Mouse (Mus musculus): Measurements from ENCODE around the gene Ube2v1. TPM values are rescaled to one million over a fixed set of nuclear protein-coding genes. Genes with fewer than 3 reads are reported as not detected.
"Not testable (repeated sequence)": the region's sequence is repeated elsewhere in the genome, so short reads cannot be mapped to it uniquely, and the experiment has no call there.

Gene Ube2v1
- total RNA-seq, 2 experiments from 2014 or later: 217 TPM

DNA sequence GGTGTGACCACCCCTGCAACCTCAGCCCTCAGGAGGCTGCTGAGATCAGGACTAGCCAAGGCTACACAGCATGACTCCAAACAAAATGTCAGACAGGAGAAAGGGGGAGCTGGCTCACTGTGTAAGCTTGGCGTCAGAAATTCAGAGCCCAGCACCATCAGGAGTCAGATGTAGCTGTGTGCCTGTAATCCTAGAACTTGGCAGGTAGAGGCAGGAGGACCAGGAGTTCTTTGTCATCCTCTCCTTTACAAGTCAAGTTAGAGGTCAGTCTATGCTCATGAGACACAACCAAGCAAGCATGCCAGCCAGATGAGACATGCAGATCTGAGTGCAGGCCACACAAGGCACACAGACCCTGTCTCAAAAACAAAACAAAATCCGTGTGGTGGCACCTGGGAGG lies 6.2 kb downstream of the Ube2v1 start:
- no peak for DNase-seq
- intact Hi-C loops (cut with DNase I): no loop called here

DNA sequence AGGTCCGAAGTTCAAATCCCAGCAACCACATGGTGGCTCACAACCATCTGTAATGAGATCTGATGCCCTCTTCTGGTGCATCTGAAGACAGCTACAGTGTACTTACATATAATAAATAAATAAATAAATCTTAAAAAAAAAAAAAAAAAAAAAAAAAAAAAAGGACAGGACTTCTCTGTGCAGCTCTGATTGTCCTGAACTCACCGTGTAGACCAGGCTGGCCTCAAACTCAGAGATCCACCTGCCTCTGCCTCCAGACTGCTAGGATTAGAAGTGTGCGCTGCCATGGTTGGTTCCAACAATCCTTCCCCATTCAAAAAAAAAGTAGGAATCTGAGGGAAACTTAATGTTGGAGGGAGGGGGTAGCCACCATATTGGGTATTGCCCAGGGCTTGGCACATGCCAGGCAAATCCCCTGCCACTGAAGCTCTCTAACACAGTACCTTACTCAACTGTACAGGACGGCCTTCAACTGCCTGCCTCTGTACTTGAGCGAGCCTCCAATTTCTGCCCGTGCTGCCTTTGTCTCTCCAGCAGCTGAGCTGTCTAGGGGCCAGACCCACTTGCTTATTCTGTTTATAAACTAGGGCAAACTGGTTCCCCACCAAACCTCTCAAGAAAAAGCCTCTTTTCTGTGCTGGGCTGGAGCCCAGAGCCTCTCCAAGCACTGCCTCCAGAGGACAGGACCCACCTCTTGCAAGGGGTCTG lies 7.4 kb downstream of the Ube2v1 start:
- DNase-seq: no peak
- intact Hi-C loops (cut with DNase I): no loop called here

DNA sequence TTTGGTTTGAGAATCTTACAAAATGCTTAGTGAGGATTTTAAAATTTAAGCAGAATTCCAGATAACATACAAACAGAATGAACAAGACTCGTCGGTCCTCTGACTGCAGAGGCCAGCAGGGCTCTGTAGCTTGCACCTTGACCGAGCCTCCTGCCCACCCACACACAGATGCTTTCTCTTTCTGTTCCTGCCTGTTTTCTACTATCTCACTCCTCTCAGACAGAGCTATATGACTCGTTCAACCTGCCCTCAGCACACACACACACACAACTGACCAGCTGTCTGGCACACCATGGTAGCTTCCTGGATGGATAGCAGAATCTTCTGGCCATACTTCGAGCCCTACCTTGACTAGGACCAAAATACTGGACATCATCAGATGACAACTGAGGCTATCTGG lies 8.9 kb downstream of the Ube2v1 start:
- intact Hi-C loops (cut with DNase I): no loop called here
- no peak for DNase-seq

DNA sequence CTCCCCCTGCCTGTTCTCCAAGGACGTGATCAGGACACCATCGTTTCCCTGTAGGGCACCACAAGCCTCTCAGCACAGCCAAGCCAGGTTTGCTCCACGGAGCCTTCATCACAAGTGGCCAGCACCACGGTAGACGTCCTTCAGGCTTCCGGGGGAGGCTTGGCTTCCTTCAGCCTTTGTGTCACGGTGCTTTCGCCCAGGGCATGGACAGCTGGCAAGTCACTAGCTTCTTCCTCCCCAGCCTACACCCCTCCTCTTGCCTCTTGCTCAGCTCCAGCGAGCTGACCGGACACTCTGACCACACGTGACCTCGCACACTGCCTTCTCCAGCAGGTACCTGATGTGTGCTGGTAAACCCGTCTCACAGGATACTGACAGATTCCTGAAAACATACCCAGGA lies 9.5 kb downstream of the Ube2v1 start:
- no peak for DNase-seq
- intact Hi-C loops (cut with DNase I): no loop called here

DNA sequence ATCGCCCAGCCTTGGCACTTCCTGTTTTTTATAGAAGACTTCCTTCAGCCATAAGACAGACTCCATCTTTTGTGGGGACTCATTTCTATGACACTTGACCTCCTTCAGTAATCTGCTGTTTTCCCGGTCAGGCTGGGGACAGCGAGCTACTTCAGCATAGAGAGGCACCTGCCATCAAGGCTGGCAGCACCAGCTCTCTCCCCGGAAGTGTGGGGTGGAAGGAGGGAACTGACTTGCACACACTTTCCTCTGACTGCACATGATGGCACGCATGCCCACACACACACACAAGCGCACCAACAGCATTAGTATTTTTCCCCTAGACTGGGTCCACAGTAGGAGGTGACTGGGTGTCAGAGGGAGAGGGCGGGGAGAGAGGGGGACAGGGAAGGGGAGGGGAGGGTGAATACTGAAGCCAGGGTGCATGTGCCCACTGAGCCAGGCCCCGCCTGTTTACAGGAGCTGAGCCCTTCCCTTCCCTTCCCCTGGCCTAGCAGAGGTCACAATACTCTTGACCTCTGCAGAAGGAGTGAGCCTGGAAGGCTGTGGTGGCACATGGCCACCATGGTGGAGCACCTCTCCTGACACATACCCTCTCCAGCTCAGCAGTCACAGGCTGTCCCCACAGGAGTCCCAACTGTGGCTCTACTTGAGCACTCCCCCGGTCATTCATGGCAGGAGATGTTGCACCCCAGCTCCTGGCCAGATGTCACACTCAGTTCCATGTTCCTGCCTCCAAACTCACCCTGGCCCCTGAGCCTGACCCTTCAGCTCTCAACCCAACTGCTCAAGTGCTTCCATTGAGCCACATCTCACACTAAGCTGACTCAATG lies 10.4 kb downstream of the Ube2v1 start:
- no peak for DNase-seq
- intact Hi-C loops (cut with DNase I): no loop called here

DNA sequence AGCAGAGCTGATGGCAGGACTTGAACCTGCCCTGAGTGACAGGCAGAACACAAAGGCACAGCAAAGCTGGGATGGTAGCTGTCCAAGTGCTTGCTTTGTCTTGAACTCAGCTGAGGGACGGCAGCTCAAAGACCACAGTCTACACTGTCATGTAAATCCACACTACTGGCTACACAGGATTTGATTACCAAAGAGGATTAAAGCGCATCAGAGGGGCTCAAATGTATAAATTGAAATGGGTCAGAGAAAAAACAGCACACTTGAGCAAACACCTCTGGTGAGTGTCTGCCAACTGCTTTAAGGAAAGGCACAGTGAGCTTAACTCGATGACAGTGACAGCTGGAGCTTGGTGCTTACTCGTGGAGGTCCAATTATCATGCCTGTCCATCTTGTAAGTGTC lies 14.4 kb downstream of the Ube2v1 start:
- DNase-seq: no peak
- intact Hi-C loops (cut with DNase I): no loop called here

DNA sequence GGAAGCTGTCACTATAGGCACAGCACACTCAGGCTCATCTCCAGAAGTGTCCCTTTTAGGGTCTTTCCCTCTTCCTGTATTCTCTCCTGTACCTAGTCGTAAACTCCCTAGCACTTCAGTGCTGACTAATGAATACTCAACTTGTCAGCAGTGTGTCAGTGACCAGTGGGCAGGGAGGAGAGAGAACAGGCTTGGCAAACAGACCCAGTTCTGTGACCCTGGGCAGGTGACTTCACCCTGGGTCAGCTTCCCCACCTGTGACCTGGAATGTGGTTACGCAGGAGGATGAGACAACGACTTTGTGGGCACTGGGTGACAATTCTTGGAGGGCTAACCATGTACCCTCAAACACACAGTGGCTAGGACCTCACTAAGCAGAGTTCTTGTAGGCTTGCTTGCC lies 14.9 kb downstream of the Ube2v1 start:
- DNase-seq: no peak
- intact Hi-C loops (cut with DNase I): no loop called here

DNA sequence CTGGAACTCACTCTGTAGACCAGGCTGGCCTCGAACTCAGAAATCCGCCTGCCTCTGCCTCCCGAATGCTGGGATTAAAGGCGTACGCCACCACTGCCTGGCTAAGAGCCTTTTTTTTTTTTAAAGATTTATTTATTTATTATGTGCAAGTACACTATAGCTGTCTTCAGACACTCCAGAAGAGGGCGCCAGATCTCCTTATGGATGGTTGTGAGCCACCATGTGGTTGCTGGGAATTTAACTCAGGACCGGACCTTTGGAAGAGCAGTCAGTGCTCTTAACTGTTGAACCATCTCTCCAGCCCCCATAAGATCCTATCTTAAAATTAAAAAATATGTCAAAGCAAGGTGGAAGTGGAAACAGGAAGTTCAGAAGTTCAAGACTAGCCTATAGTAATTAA lies 18.6 kb downstream of the Ube2v1 start:
- intact Hi-C loops (cut with DNase I): not testable (repeated sequence)

DNA sequence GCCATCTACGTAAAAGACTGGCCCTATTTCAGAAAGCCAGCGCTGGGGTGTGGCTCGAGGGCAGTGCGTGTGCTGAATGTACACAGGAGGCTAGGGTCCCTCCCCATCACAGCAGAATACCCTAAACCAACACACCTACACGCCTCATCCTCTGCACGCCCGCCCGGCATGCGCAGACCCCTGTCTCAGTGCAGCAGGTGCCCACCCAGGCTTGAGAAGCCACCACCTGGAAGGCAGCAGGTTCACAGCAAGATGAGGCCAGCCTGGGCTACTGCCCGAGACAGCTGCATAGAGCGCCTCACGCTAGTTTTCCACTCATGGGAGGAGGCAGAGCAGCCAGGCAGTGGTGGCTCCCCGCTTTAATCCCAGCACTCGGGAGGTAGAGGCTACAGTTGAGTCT lies 19.8 kb downstream of the Ube2v1 start:
- intact Hi-C loops (cut with DNase I): no loop called here
- DNase-seq: no peak

More for the DNA sequence above, 18.6 kb downstream of the Ube2v1 start:
- DNase-seq: not testable (repeated sequence)

DNA sequence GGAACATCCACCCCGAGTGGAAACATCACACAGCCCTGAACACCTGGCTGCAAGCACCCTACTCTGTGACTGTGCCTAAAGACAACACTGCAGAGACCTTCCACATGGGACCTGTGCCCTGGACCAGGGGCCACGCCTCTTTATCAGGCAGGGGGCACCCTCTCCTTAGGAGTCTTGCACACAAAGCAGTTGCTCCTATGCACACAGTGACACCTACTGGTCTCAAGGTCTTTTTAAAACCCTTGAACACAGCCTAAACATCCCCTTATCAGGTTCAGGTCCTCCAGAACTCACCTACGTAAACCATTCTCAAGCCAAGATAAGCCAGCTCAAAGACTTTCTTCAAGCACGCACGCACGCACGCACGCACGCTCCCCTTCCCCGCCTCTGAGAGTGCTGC lies 20.6 kb downstream of the Ube2v1 start:
- no peak for DNase-seq
- intact Hi-C loops (cut with DNase I): no loop called here

DNA sequence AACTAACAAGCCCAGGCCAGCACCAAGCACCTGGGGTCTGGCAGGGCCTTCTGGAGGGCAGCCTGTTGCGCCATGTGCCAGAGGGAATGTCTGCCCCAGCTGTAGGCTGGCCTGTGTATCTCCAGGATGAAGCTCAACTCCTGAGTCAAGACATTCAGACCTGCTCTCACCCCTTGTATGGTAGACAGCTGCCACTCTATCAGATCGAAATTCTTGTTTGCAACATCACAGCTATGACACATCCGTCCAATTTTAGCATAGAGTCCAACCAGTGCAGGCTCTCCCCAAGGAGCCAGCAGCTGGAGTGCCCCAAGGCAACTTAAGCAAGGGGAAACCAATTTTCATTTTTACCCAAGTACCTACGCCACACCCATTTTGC lies 25.2 kb downstream of the Ube2v1 start:
- intact Hi-C loops (cut with DNase I): loop anchor here (5.0 kb wide), 1 partner anchor 69 kb away; the partner anchor contains the start of gene Snai1
- no peak for DNase-seq

DNA sequence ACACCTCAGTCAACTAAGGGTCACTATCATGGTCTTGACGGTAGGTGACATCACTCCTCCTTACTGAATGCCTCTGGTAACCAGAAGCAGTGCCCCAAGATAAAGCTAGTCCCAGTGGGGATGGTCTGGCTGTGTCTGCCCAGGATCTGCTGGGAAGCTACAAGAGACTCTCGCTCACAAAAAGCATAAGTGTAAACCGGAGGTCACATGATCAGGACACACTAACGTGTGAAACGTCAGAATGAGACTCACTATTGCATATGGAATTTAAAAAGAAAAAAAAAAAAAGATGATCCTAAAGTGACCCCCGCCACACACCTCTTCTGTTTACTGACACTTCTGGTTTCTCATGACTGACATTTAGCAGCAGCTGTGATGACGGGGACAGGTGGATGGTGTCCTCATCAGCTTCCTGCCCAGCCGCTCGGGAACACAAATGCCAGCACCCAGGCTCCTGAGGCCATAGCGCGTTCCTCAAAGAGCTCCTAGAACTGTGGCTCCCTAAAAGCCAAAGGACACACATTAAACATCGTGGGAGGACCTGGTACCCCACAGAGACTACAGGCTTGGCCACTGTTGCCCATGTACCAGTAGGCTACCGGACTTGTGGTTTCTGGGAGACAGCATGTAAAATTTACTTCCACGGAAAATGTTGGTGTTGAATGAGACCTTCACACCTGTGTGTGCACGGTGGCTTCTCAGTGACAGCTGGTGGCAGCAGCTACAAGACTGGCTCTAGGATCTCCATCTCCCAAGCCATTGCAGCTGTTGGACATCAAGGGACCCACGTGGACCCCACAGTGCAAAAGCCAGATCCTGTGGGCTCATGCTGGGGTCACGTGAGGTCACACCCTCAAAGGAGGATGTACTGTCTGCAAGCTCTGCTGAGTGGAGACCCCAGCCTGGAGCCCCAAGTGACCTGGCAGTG lies 25.8 kb downstream of the Ube2v1 start:
- no peak for DNase-seq
- intact Hi-C loops (cut with DNase I): loop anchor here (5.0 kb wide), 1 partner anchor 69 kb away; the partner anchor contains the start of gene Snai1

DNA sequence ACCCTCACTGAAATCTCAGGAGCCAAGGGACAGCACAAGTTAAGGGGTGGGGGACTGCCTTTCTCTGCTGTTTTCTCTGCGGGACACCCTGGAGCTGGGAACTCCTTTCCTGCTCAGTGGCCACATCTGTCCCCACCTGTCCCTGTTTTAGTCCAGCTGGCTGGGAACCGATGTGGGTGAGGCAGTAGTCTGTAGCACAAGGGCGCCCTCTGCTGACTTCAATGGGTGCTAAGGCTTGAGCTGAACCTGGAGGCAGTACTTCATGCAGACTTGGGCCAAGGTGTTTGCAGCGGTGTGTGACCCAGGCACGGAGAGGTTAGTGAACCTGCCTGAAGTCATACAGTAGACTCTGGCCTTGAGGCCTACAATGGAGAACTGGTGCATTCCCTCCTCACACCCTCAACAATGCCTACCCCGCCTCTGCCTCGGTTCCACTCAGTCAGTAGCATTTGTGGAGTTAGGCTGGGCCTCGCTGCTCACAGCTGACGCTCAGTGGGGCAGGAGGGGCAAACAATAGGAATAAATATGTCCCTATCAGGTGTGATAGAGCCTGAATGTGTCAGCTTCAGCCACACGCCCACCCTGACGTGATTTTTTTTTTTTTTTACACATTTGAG lies 26.6 kb downstream of the Ube2v1 start:
- DNase-seq: peak; percentile 89
- intact Hi-C loops (cut with DNase I): loop anchor here (5.0 kb wide), 1 partner anchor 68 kb away; the partner anchor contains the start of gene Snai1

DNA sequence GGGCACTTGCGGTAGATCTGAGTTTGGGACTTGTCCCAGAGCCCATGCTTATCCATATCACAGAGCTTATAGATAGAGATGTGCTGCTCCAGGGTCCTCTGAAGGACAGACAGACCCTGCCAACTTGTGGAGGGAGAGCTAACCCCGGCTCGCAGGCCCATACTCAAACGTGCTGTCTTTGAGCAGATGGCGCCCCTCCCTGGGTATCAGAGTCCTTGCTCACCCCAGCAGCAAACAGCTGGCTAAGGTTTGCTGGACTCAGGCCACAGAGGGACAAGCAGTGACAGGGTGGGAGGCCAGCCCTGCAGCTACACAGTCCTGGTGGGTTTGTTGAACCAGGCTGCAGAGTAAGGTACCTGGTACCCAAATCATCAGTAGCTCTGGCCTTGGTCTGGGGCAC lies 28.9 kb downstream of the Ube2v1 start:
- intact Hi-C loops (cut with DNase I): loop anchor here (5.0 kb wide), 1 partner anchor 56 kb away; no protein-coding TSS in a partner anchor
- no peak for DNase-seq

DNA sequence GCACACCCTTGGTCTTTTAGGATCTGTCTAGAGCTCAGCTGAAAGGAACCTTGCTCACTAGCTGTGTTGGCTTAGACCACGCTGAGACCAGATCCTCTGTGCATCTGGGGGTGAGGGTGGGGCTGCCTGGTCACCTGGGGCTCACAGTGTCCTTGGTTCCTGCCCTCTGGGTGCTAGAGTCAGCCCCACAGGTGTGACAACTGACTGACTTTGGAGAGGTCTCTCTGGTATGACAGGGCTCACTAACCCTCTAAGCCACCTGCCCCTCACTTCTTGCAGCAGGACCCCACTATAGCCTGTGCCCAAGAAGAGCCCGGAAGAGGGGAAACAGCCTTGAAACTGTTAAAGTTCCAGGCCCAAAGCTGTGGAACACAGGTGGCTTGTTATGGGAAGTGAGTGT lies 29.5 kb downstream of the Ube2v1 start:
- intact Hi-C loops (cut with DNase I): loop anchor here (5.0 kb wide), 1 partner anchor 55 kb away; no protein-coding TSS in a partner anchor
- DNase-seq: no peak

DNA sequence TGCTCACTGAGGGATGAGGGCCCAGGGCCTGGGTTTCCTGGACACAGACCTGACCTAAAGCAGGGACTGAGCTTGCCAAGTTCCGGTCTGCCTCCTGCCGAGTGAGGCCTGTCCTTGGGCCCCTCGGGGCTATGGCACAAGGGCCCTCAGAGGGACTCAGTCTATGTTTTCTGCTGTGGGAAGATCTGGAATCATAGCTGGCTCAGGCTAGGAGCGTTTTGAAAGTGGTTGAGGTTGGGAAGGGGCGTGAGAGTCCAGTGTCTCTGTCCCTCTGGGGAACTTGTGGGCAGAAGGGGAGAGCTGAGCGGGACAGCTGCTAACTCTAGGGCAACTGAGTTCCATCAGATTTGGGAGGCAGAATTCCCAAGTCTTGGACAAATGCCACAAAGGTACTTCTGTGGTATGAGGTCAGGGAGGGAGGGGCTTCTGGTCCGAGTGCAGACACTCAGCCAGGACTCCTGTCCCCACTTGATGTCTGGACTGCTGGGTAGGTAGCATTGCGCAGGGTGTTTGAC lies 31.4 kb downstream of the Ube2v1 start:
- no peak for DNase-seq
- intact Hi-C loops (cut with DNase I): loop anchor here (5.0 kb wide), 1 partner anchor 53 kb away; no protein-coding TSS in a partner anchor

DNA sequence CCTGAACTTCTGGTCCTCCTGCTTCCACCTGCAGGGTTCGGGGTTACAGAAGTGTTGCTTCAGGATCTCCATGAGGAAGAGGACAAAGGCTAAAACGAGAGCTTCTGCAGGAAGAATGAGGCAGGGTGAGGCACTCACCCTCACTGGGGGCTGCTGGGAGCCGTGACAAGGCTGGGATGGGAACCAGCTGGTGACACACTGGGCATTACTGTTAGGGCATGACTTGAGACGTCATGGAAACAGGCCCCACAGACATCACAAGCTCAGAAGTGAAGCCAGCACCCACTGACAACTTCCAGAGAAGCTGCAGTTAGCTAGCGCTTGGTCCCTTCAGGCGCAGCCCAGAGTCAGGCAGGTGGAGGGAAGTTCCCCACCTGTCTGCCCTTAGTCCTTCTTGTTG lies 32.0 kb downstream of the Ube2v1 start:
- intact Hi-C loops (cut with DNase I): loop anchor here (5.0 kb wide), 1 partner anchor 53 kb away; no protein-coding TSS in a partner anchor

DNA sequence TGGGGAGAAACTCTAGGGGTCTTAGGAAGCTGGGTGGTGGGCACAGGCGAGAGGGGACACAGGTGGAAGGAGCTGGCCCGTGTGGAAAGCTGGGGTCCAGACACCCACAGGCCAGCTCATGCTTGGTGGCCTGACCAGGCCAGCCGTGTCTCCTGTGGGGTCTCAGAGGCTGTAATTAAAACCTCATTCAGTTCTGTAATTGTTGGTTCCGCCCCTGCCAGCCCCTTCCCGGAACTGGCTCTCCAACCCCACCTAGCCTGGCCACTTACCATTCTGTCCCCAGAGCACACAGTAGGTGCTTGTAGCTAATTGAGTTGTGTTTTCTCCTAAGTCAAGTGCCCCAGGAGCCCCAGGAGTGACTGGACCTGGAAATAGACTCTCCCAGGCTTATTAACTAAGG lies 32.7 kb downstream of the Ube2v1 start:
- no peak for DNase-seq
- intact Hi-C loops (cut with DNase I): no loop called here

More for the DNA sequence above, 32.0 kb downstream of the Ube2v1 start:
- DNase-seq: no peak

DNA sequence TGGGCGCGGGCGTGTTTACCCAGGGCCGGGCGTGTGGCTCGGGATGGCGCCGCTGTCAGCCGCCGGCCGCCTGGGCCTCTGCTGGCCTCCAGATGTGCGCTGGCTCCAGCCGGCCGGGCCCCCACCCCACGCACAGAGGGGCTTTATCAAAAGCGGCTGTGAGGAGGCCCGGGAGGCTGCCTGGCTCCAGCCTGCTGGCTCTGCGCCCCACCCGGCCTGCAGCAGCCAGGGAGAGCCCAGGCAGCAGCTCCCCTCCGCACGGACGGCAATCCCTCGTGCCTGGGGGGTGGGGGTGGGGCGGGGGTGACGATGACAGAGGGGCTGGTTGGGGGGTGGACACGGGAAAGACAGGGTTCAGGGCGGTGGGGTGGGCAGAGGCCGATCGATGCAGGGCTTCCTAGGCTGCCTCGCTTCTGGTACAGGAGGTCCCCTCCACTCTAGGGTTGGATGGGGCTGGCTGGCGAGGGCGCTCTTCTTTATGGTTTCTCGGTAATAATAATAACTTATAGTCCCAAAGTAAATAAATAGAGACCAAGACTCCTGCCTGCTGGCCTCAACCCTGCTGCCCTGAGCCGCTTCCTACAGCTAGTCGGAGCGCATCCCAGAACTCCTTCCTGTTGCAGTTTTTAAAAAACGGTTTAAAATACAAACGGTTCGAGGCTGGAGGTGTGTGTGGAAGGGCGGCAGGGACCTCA lies 34.3 kb downstream of the Ube2v1 start:
- intact Hi-C loops (cut with DNase I): no loop called here
- DNase-seq: peak; percentile 46

Data from left cerebral cortex, postnatal 4 days (tissue).